Mouse (Mus musculus) myocyte (in vitro differentiated cells): ENCODE measurements around the gene Tmem125. TPM values are rescaled to one million over a fixed set of nuclear protein-coding genes. Genes with fewer than 3 reads are reported as not detected.

Experiments
- H3K27me3 ChIP-seq: one replicate; pipeline ENCODE4 v1.6.1; 2011; ENCODE audit not compliant: control insufficient read depth, insufficient read depth, insufficient read length
- H3K36me3 ChIP-seq: one replicate; pipeline ENCODE4 v1.6.1; 2011; ENCODE audit not compliant: control insufficient read depth, insufficient read depth
- H3K4me2 ChIP-seq: one replicate; pipeline ENCODE4 v1.6.1; 2011; ENCODE audit warnings: low read depth, control low read depth
- H3K4me3 ChIP-seq: one replicate; pipeline ENCODE4 v1.5.1; 2011; ENCODE audit warnings: mild to moderate bottlenecking, control low read depth, moderate library complexity
- H3K79me2 ChIP-seq: one replicate; pipeline ENCODE4 v1.6.1; 2011; ENCODE audit not compliant: control insufficient read depth, insufficient read depth
- H3ac ChIP-seq: one replicate; pipeline ENCODE4 v1.6.1; 2011; ENCODE audit not compliant: control insufficient read depth, insufficient read length
- CEBPB ChIP-seq: IDR thresholded peaks from 2 replicates; pipeline ENCODE4 v1.6.1; 2011; ENCODE audit warnings: mild to moderate bottlenecking, moderate library complexity; ENCODE audit not compliant: poor library complexity, insufficient read depth, severe bottlenecking
- E2F4 ChIP-seq: IDR thresholded peaks from one replicate; pipeline ENCODE4 v1.6.1; 2011; ENCODE audit warnings: mild to moderate bottlenecking, control low read depth, moderate library complexity; ENCODE audit not compliant: insufficient read depth
- MAX ChIP-seq: IDR thresholded peaks from one replicate; pipeline ENCODE4 v1.6.1; 2011; ENCODE audit warnings: low read depth, mild to moderate bottlenecking, control low read depth
- MYOD1 ChIP-seq, 3 experiments: IDR thresholded peaks; one replicate each; pipeline ENCODE4 v1.6.1; 2011; ENCODE audit warnings: control low read depth in 2 of 3, low read depth in 2 of 3, mild to moderate bottlenecking in 2 of 3, moderate library complexity in 1 of 3; ENCODE audit not compliant: insufficient read length in 2 of 3, control insufficient read depth in 1 of 3
- MYOG ChIP-seq, 3 experiments: IDR thresholded peaks; one replicate each; pipeline ENCODE4 v1.6.1; 2011; ENCODE audit warnings: control low read depth in 2 of 3, low read depth in 2 of 3, mild to moderate bottlenecking in 2 of 3; ENCODE audit not compliant: insufficient read length in 2 of 3, control insufficient read depth in 1 of 3, insufficient read depth in 1 of 3
- POLR2A ChIP-seq: IDR thresholded peaks from one replicate; pipeline ENCODE4 v1.6.1; 2011; ENCODE audit warnings: low read depth, mild to moderate bottlenecking, control low read depth, moderate library complexity; ENCODE audit not compliant: insufficient read length
- POLR2AphosphoS2 ChIP-seq: IDR thresholded peaks from one replicate; pipeline ENCODE4 v1.6.1; 2011; ENCODE audit warnings: low read depth, control low read depth; ENCODE audit not compliant: insufficient read length
- REST ChIP-seq: IDR thresholded peaks from one replicate; pipeline ENCODE4 v1.6.1; 2011; ENCODE audit warnings: mild to moderate bottlenecking, control low read depth, moderate library complexity; ENCODE audit not compliant: insufficient read depth, insufficient read length
- SRF ChIP-seq: IDR thresholded peaks from one replicate; pipeline ENCODE4 v1.6.1; 2011; ENCODE audit warnings: low read depth; ENCODE audit not compliant: control insufficient read depth, insufficient read length
- TCF12 ChIP-seq: IDR thresholded peaks from one replicate; pipeline ENCODE4 v1.6.1; 2011; ENCODE audit warnings: mild to moderate bottlenecking, control low read depth; ENCODE audit not compliant: poor library complexity, insufficient read depth, severe bottlenecking
- TCF3 ChIP-seq: IDR thresholded peaks from one replicate; pipeline ENCODE4 v1.6.1; 2011; ENCODE audit warnings: low read depth, control low read depth; ENCODE audit not compliant: insufficient read length
- USF1 ChIP-seq: IDR thresholded peaks from one replicate; pipeline ENCODE4 v1.6.1; 2011; ENCODE audit warnings: low read depth, mild to moderate bottlenecking, control low read depth, moderate library complexity
- polyA plus RNA-seq: library from polyadenylated mRNA; unstranded; fragments of >200 nt; fragmentation: generic; extraction: Trizol; gene quantifications from one replicate; pipeline ENCODE4 v1.2.1, GENCODE M21; 2012; ENCODE audit warnings: missing spikeins

Gene Tmem125
- polyA plus RNA-seq, 1 experiment, result not detected

DNA sequence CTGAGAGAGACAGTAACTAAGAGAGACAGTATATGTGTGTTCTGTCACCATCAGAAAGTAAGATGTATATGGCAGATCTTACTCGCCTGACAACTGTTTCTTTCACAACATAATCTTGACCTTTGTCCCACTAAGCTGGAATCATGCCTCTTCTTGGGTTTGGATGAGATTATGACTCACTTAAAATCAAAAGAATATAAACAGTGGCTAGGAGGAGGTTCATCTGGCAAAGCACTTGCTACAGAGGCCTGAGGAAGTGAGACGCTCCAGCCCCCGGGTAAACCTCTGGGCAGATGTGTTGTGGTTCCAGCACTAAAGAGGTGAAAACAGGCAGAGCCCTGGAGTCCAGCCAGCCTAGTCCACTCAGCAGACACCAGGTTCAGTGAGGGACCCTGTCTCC, 38.3 kb downstream of the Tmem125 start:
- Histone ChIP-seq H3K36me3 (no peaks in the 10 kb centered on the region), H3K79me2 (no peaks in the 10 kb centered on the region), H3K4me2 (no peak overlapping the region), H3ac (no peak overlapping the region), H3K4me3 (no peak overlapping the region), H3K27me3 (no peaks in the 10 kb centered on the region)
- TF ChIP-seq REST, result no peak
- TF ChIP-seq SRF, result no peak
- no peak for TF ChIP-seq USF1
- TF ChIP-seq CEBPB, result no peak
- no peak for TF ChIP-seq POLR2AphosphoS2
- TF ChIP-seq MYOD1 (IDR thresholded peaks at IDR 0.05; ENCODE audit: control insufficient read depth in 1 of 3, insufficient read length in 2 of 3, low read depth in 2 of 3), result no peak
- TF ChIP-seq TCF12, result no peak
- no peak for TF ChIP-seq E2F4
- TF ChIP-seq MAX, result no peak
- no peak for TF ChIP-seq TCF3
- TF ChIP-seq MYOG (IDR thresholded peaks at IDR 0.05; ENCODE audit: control insufficient read depth in 1 of 3, insufficient read depth in 1 of 3, insufficient read length in 2 of 3, low read depth in 2 of 3), result no peak
- no peak for TF ChIP-seq POLR2A

DNA sequence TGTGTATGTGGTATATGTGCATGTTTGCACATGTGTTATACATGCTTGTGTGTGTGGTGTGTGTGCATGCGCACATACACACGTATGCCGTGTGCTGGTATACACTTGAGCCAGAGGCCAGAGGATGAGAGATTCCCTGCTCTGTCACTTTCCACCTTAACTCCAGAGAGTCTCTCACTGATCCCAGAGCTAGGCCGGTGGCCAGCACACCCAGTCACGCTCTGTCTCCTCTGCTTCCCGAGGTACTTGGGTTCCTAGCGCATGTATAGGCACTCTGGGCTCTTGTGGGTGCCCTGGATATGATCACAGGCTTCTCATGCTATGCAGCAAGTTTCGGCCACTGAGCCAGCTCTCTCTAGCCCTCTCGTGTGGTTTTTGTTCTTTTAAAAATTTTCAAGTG, 43.1 kb downstream of the Tmem125 start:
- Histone ChIP-seq H3K36me3 (no peaks in the 10 kb centered on the region), H3K4me3 (no peak overlapping the region), H3K79me2 (no peaks in the 10 kb centered on the region), H3ac (no peak overlapping the region), H3K27me3 (peaks cover 18% of the 10 kb centered on the region), H3K4me2 (no peak overlapping the region)
- TF ChIP-seq MYOD1 (IDR thresholded peaks at IDR 0.05; ENCODE audit: control insufficient read depth in 1 of 3, insufficient read length in 2 of 3, low read depth in 2 of 3), result no peak

DNA sequence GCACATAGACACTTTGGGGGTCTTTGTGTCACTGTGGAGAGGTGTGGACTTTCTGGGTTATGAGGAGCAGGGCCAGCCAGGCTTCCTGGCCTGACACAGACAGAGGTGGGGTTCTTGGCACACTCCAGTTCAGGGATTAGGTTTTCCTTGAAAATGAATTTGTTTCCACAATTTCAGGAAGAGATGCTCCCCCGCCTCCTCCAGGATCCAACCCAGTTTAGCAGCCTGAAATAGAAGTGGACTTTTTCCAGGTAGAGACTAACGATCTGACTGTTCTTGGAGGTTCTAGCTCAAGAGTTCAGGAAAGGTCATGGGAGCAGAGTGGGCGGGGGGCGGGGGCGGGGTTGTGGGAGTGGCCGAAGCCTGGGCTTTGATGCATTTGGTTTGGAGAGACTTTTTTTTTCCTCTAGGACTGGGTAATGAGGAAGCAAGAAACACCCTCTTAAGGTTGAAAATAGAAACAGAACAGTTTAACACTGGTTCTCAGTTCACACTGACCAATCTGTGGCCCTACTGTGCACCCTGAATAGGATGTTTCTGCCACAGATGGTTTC, 43.6 kb downstream of the Tmem125 start:
- H3K4me2 ChIP-seq, result no peak overlapping the region
- H3K27me3 ChIP-seq, result peaks cover 18% of the 10 kb centered on the region
- no peak overlapping the region for H3K4me3 ChIP-seq
- H3K79me2 ChIP-seq, result no peaks in the 10 kb centered on the region
- H3K36me3 ChIP-seq, result no peaks in the 10 kb centered on the region
- no peak for TF ChIP-seq POLR2AphosphoS2
- no peak for TF ChIP-seq TCF12
- no peak for TF ChIP-seq MYOG (IDR thresholded peaks at IDR 0.05; ENCODE audit: control insufficient read depth in 1 of 3, insufficient read depth in 1 of 3, insufficient read length in 2 of 3, low read depth in 2 of 3)
- no peak for TF ChIP-seq MYOD1 (IDR thresholded peaks at IDR 0.05; ENCODE audit: control insufficient read depth in 1 of 3, insufficient read length in 2 of 3, low read depth in 2 of 3)
- TF ChIP-seq MAX, result no peak
- no peak for TF ChIP-seq TCF3
- TF ChIP-seq POLR2A, result no peak
- TF ChIP-seq USF1, result no peak
- TF ChIP-seq CEBPB, result no peak
- no peak for TF ChIP-seq SRF
- no peak for TF ChIP-seq REST
- no peak for TF ChIP-seq E2F4
- no peak overlapping the region for H3ac ChIP-seq

Other genes with a start within 250 kb of the Tmem125 start
- 8.1 TPM for gene Szt2, start 134.8 kb downstream of the Tmem125 start, polyA plus RNA-seq
- 78.6 TPM for gene Med8, start 134.7 kb downstream of the Tmem125 start, polyA plus RNA-seq
- gene Elovl1, start 116.0 kb downstream of the Tmem125 start, polyA plus RNA-seq, result 136 TPM
- 79.8 TPM for gene Cdc20, start 106.7 kb downstream of the Tmem125 start, polyA plus RNA-seq
- gene Mpl, start 86.5 kb downstream of the Tmem125 start, polyA plus RNA-seq, result not detected
- gene Tie1, start 54.0 kb downstream of the Tmem125 start, polyA plus RNA-seq, result not detected
- not detected for gene 2610528J11Rik, start 17.0 kb downstream of the Tmem125 start, polyA plus RNA-seq
- not detected for gene Cfap57, start 76.7 kb upstream of the Tmem125 start, polyA plus RNA-seq
- 71.7 TPM for gene Ebna1bp2, start 76.8 kb upstream of the Tmem125 start, polyA plus RNA-seq
- not detected for gene Olfr62, start 114.9 kb upstream of the Tmem125 start, polyA plus RNA-seq
- gene Olfr1342, start 148.7 kb upstream of the Tmem125 start, polyA plus RNA-seq, result not detected
- not detected for gene Olfr1341, start 159.5 kb upstream of the Tmem125 start, polyA plus RNA-seq
- not detected for gene Olfr1340, start 176.1 kb upstream of the Tmem125 start, polyA plus RNA-seq
- not detected for gene Olfr1339, start 188.1 kb upstream of the Tmem125 start, polyA plus RNA-seq
- gene Olfr1338, start 214.7 kb upstream of the Tmem125 start, polyA plus RNA-seq, result not detected
- gene Olfr1337, start 238.5 kb upstream of the Tmem125 start, polyA plus RNA-seq, result not detected